Mouse (Mus musculus) heart, embryonic 10.5 days (tissue): ENCODE results near the gene Ebf3. TPM values are rescaled to one million over a fixed set of nuclear protein-coding genes. Genes with fewer than 3 reads are reported as not detected.

Source experiments
- DNase-seq: peaks from one replicate; pipeline ENCODE4 v3.0.0-alpha.2; 2017; ENCODE audit warnings: low spot score
- H3K27ac ChIP-seq: fragments of 300-500 bp; sonication (generic); 2 replicates; pipeline ENCODE4 v1.5.1; 2016; ENCODE audit warnings: mild to moderate bottlenecking
- H3K27me3 ChIP-seq: fragments of 300-500 bp; sonication (generic); 2 replicates; pipeline ENCODE4 v1.6.1; 2016; ENCODE audit warnings: mild to moderate bottlenecking; ENCODE audit not compliant: poor library complexity, insufficient read depth, severe bottlenecking
- H3K36me3 ChIP-seq: fragments of 300-500 bp; sonication (generic); 2 replicates; pipeline ENCODE4 v1.6.1; 2016; ENCODE audit warnings: mild to moderate bottlenecking, moderate library complexity
- H3K4me1 ChIP-seq: fragments of 300-500 bp; sonication (generic); 2 replicates; pipeline ENCODE4 v1.6.1; 2016; ENCODE audit warnings: mild to moderate bottlenecking
- H3K4me3 ChIP-seq: fragments of 300-500 bp; sonication (generic); 2 replicates; pipeline ENCODE4 v1.5.1; 2016; ENCODE audit warnings: mild to moderate bottlenecking, moderate library complexity
- H3K9me3 ChIP-seq: fragments of 300-500 bp; sonication (generic); 2 replicates; pipeline ENCODE4 v1.6.1; 2016; ENCODE audit warnings: mild to moderate bottlenecking, moderate library complexity
- WGBS: fragments of 180-500 bp; shearing (Covaris S2); methylation state at CpG from one replicate; pipeline ENCODE4 v1.1.7; 2016; 5-methylcytosine and 5-hydroxymethylcytosine counted together
- polyA plus RNA-seq: library from polyadenylated mRNA; unstranded; fragments of >200 nt; fragmentation: Nextera tagmentation; extraction: Ambion mirVana; gene quantifications from 2 replicates; pipeline ENCODE4 v1.2.1, GENCODE M21; 2016

The Ebf3 gene
- polyA plus RNA-seq, 1 experiment from 2014 or later: 3.5 TPM

- H3K27ac ChIP-seq: no peak overlapping the region
- H3K36me3 ChIP-seq: no peaks in the 10 kb centered on the region
- 81% methylated on average over 8 of the region's 8 CpGs for WGBS
- H3K27me3 ChIP-seq: peaks cover 31% of the 10 kb centered on the region
- no peaks in the 10 kb centered on the region for H3K9me3 ChIP-seq
- H3K4me1 ChIP-seq: peaks cover 10% of the 10 kb centered on the region; the same call in 1 of the 2 replicates
- DNase-seq: no peak
- no peak overlapping the region for H3K4me3 ChIP-seq
These were observed 73.8 kb downstream of the Ebf3 start for GRCm38 (mm10) chr7:137240481-137240880.

- H3K36me3 ChIP-seq: no peaks in the 10 kb centered on the region
- no peaks in the 10 kb centered on the region for H3K9me3 ChIP-seq
- H3K27ac ChIP-seq: no peak overlapping the region
- no peak for DNase-seq
- WGBS: 83% methylated on average over 5 of the region's 5 CpGs
- peaks cover 10% of the 10 kb centered on the region; the same call in 1 of the 2 replicates for H3K4me1 ChIP-seq
- H3K27me3 ChIP-seq: peaks cover 23% of the 10 kb centered on the region
- H3K4me3 ChIP-seq: no peak overlapping the region
These were observed 74.6 kb downstream of the Ebf3 start for GRCm38 (mm10) chr7:137239542-137240133.

GRCm38 (mm10) chr7:137237419-137237818, 76.8 kb downstream of the Ebf3 start:
- Histone ChIP-seq H3K27me3 (peaks cover 15% of the 10 kb centered on the region), H3K4me3 (no peak overlapping the region), H3K9me3 (no peaks in the 10 kb centered on the region), H3K36me3 (0 out of 2 replicates have a peak, but pooled peaks cover 2% of the 10 kb centered on the region), H3K4me1 (peaks cover 4% of the 10 kb centered on the region; the same call in 1 of the 2 replicates), H3K27ac (no peak overlapping the region)
- no peak for DNase-seq
- 73% methylated on average over 12 of the region's 12 CpGs for WGBS

DNA sequence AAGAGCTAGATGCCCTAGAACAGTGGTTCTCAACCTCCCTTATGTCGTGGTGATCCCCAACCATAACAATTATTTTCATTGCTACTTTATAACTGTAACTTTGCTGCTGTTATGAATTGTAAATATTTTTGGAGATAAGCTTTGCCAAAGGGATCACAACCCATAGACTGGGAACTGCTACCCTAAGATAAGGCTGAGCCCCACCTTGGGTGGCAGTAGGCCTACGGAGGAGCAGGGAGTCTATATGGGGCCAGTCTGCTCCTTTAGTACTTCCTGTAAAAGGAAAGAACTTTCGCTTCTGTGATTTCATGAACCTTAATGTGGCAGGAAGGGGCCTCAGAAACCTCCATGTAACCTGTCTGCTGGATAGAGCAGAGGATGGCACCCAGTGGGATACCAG, 90.4 kb downstream of the Ebf3 start:
- H3K27me3 ChIP-seq: peaks cover 17% of the 10 kb centered on the region; the same call in 1 of the 2 replicates
- no peaks in the 10 kb centered on the region for H3K36me3 ChIP-seq
- H3K27ac ChIP-seq: no peak overlapping the region
- peaks cover 16% of the 10 kb centered on the region; the same call in 1 of the 2 replicates for H3K4me1 ChIP-seq
- H3K4me3 ChIP-seq: no peak overlapping the region
- H3K9me3 ChIP-seq: no peaks in the 10 kb centered on the region
- WGBS: 86% methylated on average over 3 of the region's 3 CpGs
- no peak for DNase-seq

DNA sequence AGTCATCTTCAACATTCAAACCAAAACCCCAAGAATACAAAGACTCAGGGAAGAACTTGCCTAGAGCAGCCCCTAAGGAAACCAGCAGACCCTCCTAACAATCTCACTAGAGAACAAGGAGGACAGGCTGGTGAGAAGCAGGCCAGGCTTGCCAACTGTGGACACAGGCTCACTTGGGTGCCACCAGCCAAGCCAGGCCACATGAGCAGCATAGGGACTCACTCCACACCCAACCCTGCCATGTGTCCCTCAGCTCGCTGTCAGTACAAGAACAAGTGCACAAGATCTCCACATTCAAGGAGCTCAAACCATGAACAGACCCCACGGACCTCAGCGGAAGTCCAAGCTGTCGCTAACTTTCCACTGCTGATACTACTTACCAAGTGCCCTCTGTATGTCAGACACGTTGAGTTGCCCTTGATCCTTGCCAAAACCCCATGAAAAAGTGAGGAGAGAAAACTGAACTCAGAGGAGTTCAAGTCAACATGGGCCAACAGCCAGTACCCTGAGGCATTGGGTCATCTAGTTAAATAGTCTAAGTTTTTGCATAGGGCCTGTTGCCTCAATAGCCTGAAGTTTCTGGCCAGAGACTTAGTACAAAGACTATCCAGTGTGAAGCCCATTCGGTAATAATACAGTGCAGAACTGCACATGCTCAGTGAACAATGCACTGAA, 91.3 kb downstream of the Ebf3 start:
- Histone ChIP-seq H3K36me3 (no peaks in the 10 kb centered on the region), H3K27me3 (peaks cover 9% of the 10 kb centered on the region; the same call in 1 of the 2 replicates), H3K4me3 (no peak overlapping the region), H3K4me1 (peaks cover 14% of the 10 kb centered on the region; the same call in 1 of the 2 replicates), H3K9me3 (no peaks in the 10 kb centered on the region), H3K27ac (no peak overlapping the region)
- WGBS: 91% methylated on average over 6 of the region's 6 CpGs
- DNase-seq: no peak

DNA sequence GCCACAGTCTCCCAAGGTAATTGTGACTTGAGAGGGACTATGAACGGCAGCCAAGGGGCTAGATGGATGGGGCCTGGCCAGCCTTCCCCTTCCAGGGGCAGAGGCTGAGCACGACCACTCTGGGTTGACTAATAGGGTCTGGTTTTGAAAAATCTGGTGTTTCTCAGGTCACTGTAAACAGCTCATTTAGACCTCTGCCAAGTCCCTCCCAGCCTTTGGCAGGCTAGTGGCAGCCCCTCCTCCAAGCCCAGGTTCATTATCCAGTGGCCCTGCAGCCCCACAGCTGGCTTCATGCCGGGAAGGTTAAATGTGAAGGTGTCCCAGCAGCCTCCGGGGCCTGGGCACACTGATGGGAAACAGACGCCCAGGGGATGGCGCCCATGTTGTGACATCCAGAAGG, 92.6 kb downstream of the Ebf3 start:
- Histone ChIP-seq H3K4me3 (no peak overlapping the region), H3K4me1 (peaks cover 12% of the 10 kb centered on the region; the same call in 1 of the 2 replicates), H3K27ac (no peak overlapping the region; the same call in 1 of the 2 replicates), H3K36me3 (no peaks in the 10 kb centered on the region), H3K27me3 (peaks cover 3% of the 10 kb centered on the region; the same call in 1 of the 2 replicates), H3K9me3 (no peaks in the 10 kb centered on the region)
- no peak for DNase-seq
- 35% methylated on average over 6 of the region's 6 CpGs for WGBS

- no peak for DNase-seq
- peaks cover 9% of the 10 kb centered on the region; the same call in 1 of the 2 replicates for H3K4me1 ChIP-seq
- no peaks in the 10 kb centered on the region for H3K27me3 ChIP-seq
- H3K9me3 ChIP-seq: no peaks in the 10 kb centered on the region
- H3K36me3 ChIP-seq: no peaks in the 10 kb centered on the region
- 82% methylated on average over 4 of the region's 4 CpGs for WGBS
- H3K4me3 ChIP-seq: no peak overlapping the region
- no peak overlapping the region for H3K27ac ChIP-seq
These were observed 93.8 kb downstream of the Ebf3 start for GRCm38 (mm10) chr7:137220436-137220835.

GRCm38 (mm10) chr7:137218706-137219105, 95.5 kb downstream of the Ebf3 start:
- H3K4me1 ChIP-seq: no peaks in the 10 kb centered on the region
- no peak overlapping the region for H3K27ac ChIP-seq
- WGBS: 83% methylated on average over 12 of the region's 12 CpGs
- H3K27me3 ChIP-seq: no peaks in the 10 kb centered on the region
- DNase-seq: no peak
- H3K4me3 ChIP-seq: no peak overlapping the region
- H3K36me3 ChIP-seq: no peaks in the 10 kb centered on the region
- no peaks in the 10 kb centered on the region for H3K9me3 ChIP-seq

DNA sequence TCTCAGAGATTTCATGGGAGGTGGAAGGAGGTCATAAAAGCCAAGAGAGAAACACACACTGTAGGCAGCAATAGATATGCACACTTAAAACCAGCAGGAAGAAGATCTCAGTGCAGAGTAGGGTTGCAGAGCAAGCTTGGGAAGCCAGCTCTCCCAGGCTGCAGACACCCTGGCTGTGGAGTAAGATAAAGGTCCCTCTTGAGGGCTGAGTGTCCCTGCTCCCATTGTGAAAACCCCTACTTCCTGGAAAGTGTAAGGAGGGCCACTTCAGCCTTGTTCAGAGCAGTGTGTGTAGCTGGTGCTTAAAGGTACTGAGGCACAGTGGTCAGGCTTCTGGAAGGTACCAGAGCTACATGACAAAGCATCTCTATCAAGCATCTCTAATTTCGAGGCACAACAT, 100.8 kb downstream of the Ebf3 start:
- no peaks in the 10 kb centered on the region for H3K9me3 ChIP-seq
- H3K27ac ChIP-seq: no peak overlapping the region
- peaks cover 11% of the 10 kb centered on the region; the same call in 1 of the 2 replicates for H3K27me3 ChIP-seq
- WGBS: 72% methylated on average over 1 of the region's 1 CpGs
- no peaks in the 10 kb centered on the region for H3K36me3 ChIP-seq
- H3K4me3 ChIP-seq: no peak overlapping the region
- no peak for DNase-seq
- H3K4me1 ChIP-seq: no peaks in the 10 kb centered on the region

DNA sequence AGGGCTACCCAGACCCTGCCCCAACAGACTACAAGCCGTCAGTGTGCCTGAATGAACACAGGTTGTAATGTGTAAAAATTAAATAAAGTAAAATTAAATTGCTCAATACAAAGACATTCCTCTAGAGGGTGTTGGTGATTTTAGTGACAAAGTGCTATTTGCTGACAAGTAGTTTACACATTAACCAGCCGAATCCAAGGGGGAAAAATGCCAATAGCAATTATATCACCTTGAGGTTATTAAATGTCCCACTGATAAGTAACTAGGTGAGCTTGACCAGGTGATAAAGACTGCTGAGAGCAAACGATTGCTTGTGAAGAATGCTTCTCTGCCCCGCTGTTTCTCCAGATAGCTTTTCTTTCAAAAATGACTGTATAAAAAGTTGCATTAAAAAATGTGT, 102.9 kb downstream of the Ebf3 start:
- H3K4me3 ChIP-seq: no peak overlapping the region

GRCm38 (mm10) chr7:137209688-137210345, 104.4 kb downstream of the Ebf3 start:
- Histone ChIP-seq H3K9me3 (no peaks in the 10 kb centered on the region), H3K4me3 (no peak overlapping the region), H3K36me3 (no peaks in the 10 kb centered on the region), H3K27ac (no peak overlapping the region), H3K4me1 (no peaks in the 10 kb centered on the region), H3K27me3 (peaks cover 13% of the 10 kb centered on the region)
- no peak for DNase-seq
- 79% methylated on average over 15 of the region's 15 CpGs for WGBS

More for the DNA sequence above, 102.9 kb downstream of the Ebf3 start:
- 60% methylated on average over 4 of the region's 4 CpGs for WGBS
- Histone ChIP-seq H3K4me1 (no peaks in the 10 kb centered on the region), H3K27ac (no peak overlapping the region), H3K27me3 (peaks cover 11% of the 10 kb centered on the region; the same call in 1 of the 2 replicates), H3K9me3 (no peaks in the 10 kb centered on the region), H3K36me3 (no peaks in the 10 kb centered on the region)
- DNase-seq: no peak

DNA sequence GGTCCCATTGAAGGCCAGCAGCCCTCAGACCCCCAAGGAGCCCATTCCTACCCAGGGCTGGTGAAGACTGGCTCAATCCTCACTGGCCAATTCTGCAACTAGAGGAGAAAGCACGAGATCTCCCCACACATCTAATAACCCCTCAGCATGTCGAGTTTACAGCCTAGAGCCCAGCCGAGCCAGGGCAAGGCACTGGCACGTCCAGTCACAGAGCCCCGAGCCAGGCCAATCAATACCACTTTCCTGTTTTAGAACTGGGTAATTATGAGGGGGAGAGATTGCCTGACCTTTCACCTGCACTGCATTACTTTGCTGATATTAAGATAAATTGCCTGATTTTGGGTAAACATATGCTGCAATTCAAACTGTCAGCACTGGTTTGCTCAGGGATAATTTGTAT, 105.7 kb downstream of the Ebf3 start:
- H3K4me1 ChIP-seq: no peaks in the 10 kb centered on the region
- no peaks in the 10 kb centered on the region for H3K36me3 ChIP-seq

DNA sequence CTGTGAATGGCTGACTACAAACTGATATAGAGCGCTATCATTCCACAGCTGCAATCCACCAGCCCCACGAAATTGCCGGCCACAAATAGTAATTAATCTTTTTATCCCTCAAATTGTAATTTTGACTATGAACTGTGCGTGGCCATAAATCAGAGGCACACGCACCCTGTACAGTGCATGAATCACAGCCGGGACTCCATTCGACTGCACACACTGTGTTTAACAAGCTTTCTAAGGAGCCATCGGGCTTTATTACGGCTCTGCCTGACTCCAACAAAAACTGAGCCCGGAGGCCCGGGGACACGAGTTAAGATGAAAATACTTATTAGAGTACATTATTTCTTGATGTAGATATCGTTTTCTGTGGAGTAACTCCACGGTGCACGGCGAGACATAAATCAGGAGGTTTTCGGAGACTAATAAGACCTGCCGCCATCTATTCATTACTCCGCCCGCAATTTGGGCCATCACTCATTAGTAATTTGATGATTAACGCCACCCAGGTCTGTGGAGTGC, 107.4 kb downstream of the Ebf3 start:
- Histone ChIP-seq H3K4me3 (no peak overlapping the region), H3K27me3 (peaks cover 10% of the 10 kb centered on the region), H3K36me3 (no peaks in the 10 kb centered on the region), H3K9me3 (no peaks in the 10 kb centered on the region), H3K4me1 (no peaks in the 10 kb centered on the region; the same call in 1 of the 2 replicates), H3K27ac (no peak overlapping the region)
- DNase-seq: peak; percentile 66
- WGBS: 89% methylated on average over 21 of the region's 21 CpGs

More for the DNA sequence above, 105.7 kb downstream of the Ebf3 start:
- Histone ChIP-seq H3K4me3 (no peak overlapping the region), H3K27ac (no peak overlapping the region), H3K27me3 (peaks cover 14% of the 10 kb centered on the region), H3K9me3 (no peaks in the 10 kb centered on the region)
- no peak for DNase-seq
- WGBS: 59% methylated on average over 5 of the region's 5 CpGs
